Mouse (Mus musculus) embryonic facial prominence, embryonic 12.5 days (tissue): ENCODE measurements at regions not wholly inside any gene's neighbourhood (a gene's known extent, or its start where the extent isn't known, plus 50 kb on each side); places are given as distances from the start of the nearest gene placed in this dataset.

Experiments
- ATAC-seq: fragments of 200-750 bp; cut with Nextera tagmentation; 2 replicates; pipeline ENCODE4 v1.8.0; 2017; ENCODE audit not compliant: insufficient number of reproducible peaks, insufficient read depth, low FRiP score, low TSS enrichment
- H3K27ac ChIP-seq: fragments of 300-500 bp; sonication (generic); 2 replicates; pipeline ENCODE4 v1.5.1; 2016; ENCODE audit warnings: mild to moderate bottlenecking
- H3K27me3 ChIP-seq: fragments of 300-500 bp; sonication (generic); 2 replicates; pipeline ENCODE4 v1.6.1; 2016; ENCODE audit warnings: mild to moderate bottlenecking, moderate library complexity
- H3K36me3 ChIP-seq: fragments of 300-500 bp; sonication (generic); 2 replicates; pipeline ENCODE4 v1.6.1; 2016; ENCODE audit warnings: mild to moderate bottlenecking
- H3K4me1 ChIP-seq: fragments of 300-500 bp; sonication (generic); 2 replicates; pipeline ENCODE4 v1.6.1; 2016
- H3K4me2 ChIP-seq: fragments of 300-500 bp; sonication (generic); replicated peaks from 2 replicates; pipeline ENCODE4 v1.6.1; 2016; ENCODE audit warnings: mild to moderate bottlenecking, moderate library complexity
- H3K4me3 ChIP-seq: fragments of 300-500 bp; sonication (generic); 2 replicates; pipeline ENCODE4 v1.5.1; 2016; ENCODE audit warnings: mild to moderate bottlenecking
- H3K9ac ChIP-seq: fragments of 300-500 bp; sonication (generic); 2 replicates; pipeline ENCODE4 v1.6.1; 2016; ENCODE audit warnings: mild to moderate bottlenecking, moderate library complexity
- H3K9me3 ChIP-seq: fragments of 300-500 bp; sonication (generic); 2 replicates; pipeline ENCODE4 v1.6.1; 2016; ENCODE audit warnings: mild to moderate bottlenecking, moderate library complexity
- WGBS: fragments of 180-500 bp; shearing (Covaris S2); methylation state at CpG from one replicate; pipeline ENCODE4 v1.1.7; 2016; 5-methylcytosine and 5-hydroxymethylcytosine counted together

DNA sequence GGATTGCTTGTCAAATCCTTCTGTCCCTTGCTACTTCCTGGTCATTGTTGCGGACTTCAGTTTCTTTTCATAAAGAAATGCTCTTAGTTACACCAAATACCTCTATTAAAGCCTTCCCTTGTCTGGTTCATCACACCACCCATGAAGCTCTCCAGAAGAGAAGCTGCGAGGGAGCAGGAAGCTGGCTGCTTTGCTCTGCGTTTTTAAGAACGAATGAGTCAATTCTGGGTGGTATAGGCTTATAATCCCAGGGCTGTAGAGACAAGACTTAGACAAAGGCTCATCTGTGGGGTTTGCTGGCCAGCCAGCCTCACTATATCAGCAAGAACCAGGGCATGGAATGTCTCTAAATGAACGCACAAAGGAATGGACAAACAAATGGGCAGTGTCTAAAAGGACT lies 124.4 kb downstream of the Maf start:
- no peak overlapping the region for H3K9ac ChIP-seq
- 57% methylated on average over 5 of the region's 5 CpGs for WGBS
- no peaks in the 10 kb centered on the region for H3K27me3 ChIP-seq
- H3K4me2 ChIP-seq, result no peak overlapping the region
- H3K4me1 ChIP-seq, result no peaks in the 10 kb centered on the region
- H3K27ac ChIP-seq, result no peak overlapping the region
- H3K9me3 ChIP-seq, result no peaks in the 10 kb centered on the region
- H3K4me3 ChIP-seq, result no peak overlapping the region
- no peaks in the 10 kb centered on the region for H3K36me3 ChIP-seq
- no peak for ATAC-seq

DNA sequence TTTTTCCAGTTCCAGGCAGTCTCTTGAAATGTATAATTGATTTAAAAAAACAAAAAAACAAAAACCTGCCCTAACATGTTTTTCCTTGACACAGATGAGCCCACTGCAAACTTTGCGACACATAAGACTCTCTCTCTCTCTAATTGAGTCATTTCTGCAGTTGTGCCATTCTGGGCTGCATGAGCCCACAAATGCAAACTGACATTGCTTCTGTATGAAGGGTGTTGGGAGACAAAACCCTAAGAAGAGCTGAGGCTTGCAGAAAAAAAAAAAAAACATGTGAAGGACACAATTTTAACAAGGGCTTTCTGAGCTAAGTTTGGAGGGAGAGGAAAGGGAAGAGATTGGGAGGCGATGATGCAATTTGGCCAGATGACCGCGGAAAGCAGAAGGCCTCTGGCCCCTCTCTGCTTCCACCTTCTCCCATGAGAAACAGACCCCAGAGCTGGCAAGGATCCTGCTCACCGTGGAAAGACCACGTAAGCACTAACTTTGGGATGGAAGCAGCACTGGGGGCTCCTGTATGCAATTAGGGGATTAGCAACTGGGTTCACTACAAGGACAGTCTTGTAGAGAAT lies 125.6 kb downstream of the Maf start:
- Histone ChIP-seq H3K36me3 (no peaks in the 10 kb centered on the region), H3K4me1 (no peaks in the 10 kb centered on the region), H3K27me3 (no peaks in the 10 kb centered on the region), H3K9ac (no peak overlapping the region), H3K27ac (no peak overlapping the region), H3K9me3 (no peaks in the 10 kb centered on the region), H3K4me3 (no peak overlapping the region), H3K4me2 (no peak overlapping the region)
- 71% methylated on average over 6 of the region's 6 CpGs for WGBS
- no peak for ATAC-seq

DNA sequence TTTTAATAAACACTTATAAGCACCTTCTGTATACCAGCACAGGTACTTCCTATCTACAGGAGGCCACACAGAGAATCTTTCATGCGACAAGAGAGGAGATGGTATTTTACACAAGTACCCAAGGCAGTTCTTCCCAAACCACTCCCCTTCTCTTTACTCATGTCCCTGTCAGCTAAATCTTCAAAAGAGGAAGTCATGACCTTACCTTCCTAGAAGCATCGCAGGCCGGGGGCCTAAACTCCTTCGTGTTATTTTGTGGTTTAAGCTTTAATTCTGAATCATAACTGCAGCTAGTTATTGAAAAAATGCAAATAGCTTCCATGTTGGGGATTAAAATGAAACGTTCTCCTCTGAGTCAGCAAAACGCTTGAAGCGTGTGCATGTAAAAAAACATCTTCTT lies 139.2 kb downstream of the Maf start:
- Histone ChIP-seq H3K36me3 (no peaks in the 10 kb centered on the region), H3K9me3 (no peaks in the 10 kb centered on the region), H3K9ac (no peak overlapping the region), H3K4me2 (no peak overlapping the region), H3K4me3 (no peak overlapping the region), H3K4me1 (no peaks in the 10 kb centered on the region), H3K27me3 (no peaks in the 10 kb centered on the region), H3K27ac (no peak overlapping the region)
- no peak for ATAC-seq
- WGBS, result 78% methylated on average over 7 of the region's 7 CpGs

DNA sequence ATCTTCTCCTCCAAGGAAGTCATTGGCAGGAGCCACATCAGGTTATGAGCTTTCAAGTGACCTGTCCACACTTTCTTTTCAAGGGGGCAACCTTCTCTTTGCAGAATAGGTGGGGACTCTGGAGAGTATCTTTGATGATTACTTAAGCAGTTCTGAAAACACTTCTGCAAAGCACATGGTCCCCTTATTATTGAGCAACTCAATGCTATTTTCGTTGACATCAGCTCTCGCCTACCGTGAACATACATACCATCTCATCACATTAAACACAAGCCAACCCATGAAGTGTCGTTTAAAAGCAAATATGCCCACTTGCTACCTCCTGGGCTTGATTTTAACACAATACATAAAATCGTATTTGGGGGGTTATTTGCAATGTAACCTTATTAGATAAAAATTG lies 141.8 kb downstream of the Maf start:
- no peak overlapping the region for H3K9ac ChIP-seq

DNA sequence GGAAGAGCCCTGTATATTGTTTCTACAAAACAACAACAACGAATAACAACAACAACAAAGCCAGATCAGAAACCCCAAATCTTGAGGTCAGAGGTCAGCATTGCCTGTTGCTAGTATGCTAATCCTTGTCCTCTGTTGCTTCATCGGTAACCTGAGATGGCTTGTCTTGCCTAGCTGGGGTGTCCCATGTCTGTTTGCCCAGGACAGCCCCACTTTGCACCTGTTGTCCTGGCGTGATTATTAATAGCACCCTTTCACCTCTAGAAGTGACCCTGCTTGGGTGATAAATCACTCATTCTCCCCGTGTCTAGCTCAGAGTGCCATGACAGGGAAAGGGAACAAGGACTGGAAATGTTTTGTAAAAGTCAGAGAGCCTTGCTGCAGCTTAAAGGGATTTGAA lies 145.2 kb downstream of the Maf start:
- Histone ChIP-seq H3K27me3 (no peaks in the 10 kb centered on the region), H3K9me3 (no peaks in the 10 kb centered on the region), H3K36me3 (no peaks in the 10 kb centered on the region), H3K4me1 (no peaks in the 10 kb centered on the region), H3K9ac (no peak overlapping the region), H3K4me3 (no peak overlapping the region), H3K27ac (no peak overlapping the region), H3K4me2 (no peak overlapping the region)
- no peak for ATAC-seq
- WGBS, result 29% methylated on average over 4 of the region's 4 CpGs

More for the DNA sequence above, 141.8 kb downstream of the Maf start:
- no peak overlapping the region for H3K4me2 ChIP-seq
- no peaks in the 10 kb centered on the region for H3K27me3 ChIP-seq
- no peak overlapping the region for H3K27ac ChIP-seq
- no peak for ATAC-seq
- H3K9me3 ChIP-seq, result no peaks in the 10 kb centered on the region
- no peak overlapping the region for H3K4me3 ChIP-seq
- WGBS, result 88% methylated on average over 5 of the region's 5 CpGs
- no peaks in the 10 kb centered on the region for H3K4me1 ChIP-seq
- H3K36me3 ChIP-seq, result no peaks in the 10 kb centered on the region

DNA sequence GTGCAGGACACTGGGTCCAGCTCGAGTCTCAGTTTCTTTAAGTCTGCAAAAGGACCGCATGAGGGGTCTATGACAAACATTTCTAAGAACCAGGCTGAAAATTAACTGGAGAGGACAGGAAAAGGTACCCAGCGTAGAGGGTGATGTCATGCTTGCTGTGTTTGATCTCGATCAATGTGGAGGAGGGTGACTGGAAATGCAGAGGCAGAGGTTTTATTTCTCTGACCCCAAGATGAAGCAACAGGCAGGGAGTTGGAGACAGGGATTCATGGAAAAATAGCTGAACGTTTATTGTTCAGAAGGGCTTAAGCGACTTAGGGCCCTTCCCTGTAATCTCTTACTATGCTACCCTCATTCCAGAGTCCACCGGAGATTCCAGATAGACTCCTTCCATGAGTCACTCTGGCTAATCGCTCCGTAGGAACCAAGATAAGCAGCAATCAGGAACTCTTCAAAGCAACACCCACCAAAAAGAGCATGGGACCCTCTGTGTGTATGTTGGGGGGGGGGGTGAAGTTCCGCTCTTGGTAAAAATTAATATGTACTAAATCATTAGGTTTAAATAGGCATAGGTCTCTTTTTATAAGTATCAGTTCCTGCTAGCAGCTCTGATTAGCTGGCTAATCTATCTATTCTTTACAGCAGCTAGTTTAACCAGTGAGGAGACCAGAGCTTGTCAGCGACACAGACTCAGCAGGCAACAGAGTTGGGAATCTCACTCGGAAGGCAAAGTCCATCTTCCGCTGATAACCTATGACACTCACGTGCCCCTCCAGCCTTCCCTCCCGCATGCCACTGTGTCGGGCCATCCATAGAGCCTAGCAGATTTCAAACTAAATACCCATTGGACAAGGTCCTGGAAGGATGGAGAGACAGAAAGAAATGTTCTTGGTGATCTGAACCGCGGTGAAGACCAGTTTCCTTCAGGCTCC lies 146.3 kb downstream of the Maf start:
- H3K36me3 ChIP-seq, result no peaks in the 10 kb centered on the region
- H3K9me3 ChIP-seq, result no peaks in the 10 kb centered on the region
- 73% methylated on average over 18 of the region's 18 CpGs for WGBS
- H3K27ac ChIP-seq, result no peak overlapping the region
- no peak overlapping the region for H3K4me2 ChIP-seq
- H3K4me1 ChIP-seq, result no peaks in the 10 kb centered on the region
- no peaks in the 10 kb centered on the region for H3K27me3 ChIP-seq
- no peak for ATAC-seq
- no peak overlapping the region for H3K9ac ChIP-seq
- no peak overlapping the region for H3K4me3 ChIP-seq

DNA sequence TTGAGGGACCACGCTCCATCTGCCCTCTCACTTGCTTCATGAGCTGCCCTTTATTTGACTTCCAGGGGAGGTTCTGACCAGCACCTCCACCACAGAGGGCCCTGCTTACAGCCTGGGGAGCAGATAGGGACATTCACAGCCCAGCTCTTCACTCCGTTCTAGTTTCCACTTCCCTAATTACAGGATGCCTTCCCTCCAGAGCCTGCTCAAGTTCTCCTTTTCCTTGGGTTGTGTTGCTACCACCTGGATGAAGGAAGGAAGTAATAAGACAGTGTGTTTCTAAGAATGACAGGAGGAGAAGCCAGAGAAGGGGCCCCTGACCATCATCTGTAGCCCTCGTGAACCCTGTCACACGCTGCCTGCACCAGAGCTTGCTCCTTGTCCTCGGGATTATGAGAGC lies 152.1 kb downstream of the Maf start:
- Histone ChIP-seq H3K9me3 (no peaks in the 10 kb centered on the region), H3K4me2 (no peak overlapping the region), H3K4me3 (no peak overlapping the region), H3K27me3 (no peaks in the 10 kb centered on the region), H3K4me1 (no peaks in the 10 kb centered on the region), H3K36me3 (no peaks in the 10 kb centered on the region), H3K9ac (no peak overlapping the region), H3K27ac (no peak overlapping the region)
- no peak for ATAC-seq
- WGBS, result 76% methylated on average over 5 of the region's 5 CpGs

DNA sequence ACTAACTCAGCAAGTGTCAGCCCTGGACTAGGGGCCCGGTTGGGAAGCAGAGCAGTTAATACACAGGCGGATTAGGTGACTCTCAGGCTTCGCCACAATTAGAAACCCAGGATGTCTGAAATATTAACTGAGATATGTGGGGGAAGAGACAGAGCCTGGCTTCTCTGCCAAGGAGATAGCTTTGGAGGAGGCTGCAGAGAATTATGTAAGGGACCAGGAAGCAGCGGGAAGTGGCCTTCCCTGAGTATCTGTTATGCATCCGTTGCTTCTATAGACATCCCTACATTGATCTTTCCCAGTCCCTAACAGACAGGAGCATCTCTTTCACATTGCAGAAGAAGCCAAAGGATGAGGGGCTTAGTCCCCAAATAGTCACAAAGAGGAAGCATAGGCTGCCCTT lies 153.4 kb downstream of the Maf start:
- Histone ChIP-seq H3K4me3 (no peak overlapping the region), H3K9me3 (no peaks in the 10 kb centered on the region), H3K27me3 (no peaks in the 10 kb centered on the region), H3K36me3 (no peaks in the 10 kb centered on the region), H3K9ac (no peak overlapping the region), H3K4me1 (no peaks in the 10 kb centered on the region), H3K27ac (no peak overlapping the region), H3K4me2 (no peak overlapping the region)
- ATAC-seq, result no peak
- 82% methylated on average over 5 of the region's 5 CpGs for WGBS

DNA sequence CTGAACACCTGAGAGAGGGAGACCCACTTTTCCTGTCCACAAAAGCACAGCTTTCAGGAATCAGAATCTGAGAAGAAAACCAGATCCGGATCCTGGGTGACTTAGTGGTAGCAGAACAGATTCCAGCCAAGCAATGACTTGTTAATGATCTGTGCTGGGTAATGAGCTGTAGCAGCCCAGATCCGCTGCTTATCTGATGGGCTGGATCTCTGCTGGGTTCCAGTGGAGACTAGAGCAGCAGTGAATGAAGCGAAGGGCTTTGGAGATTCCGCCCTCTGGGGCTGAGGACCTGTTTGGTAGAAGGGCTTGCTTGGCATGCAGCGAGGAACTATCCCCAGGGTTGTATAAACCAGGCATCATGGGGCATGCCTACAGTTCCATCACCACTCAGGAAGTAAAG lies 156.3 kb downstream of the Maf start:
- no peak for ATAC-seq
- 71% methylated on average over 5 of the region's 5 CpGs for WGBS
- no peaks in the 10 kb centered on the region for H3K9me3 ChIP-seq
- H3K27me3 ChIP-seq, result no peaks in the 10 kb centered on the region
- no peak overlapping the region for H3K4me2 ChIP-seq
- H3K9ac ChIP-seq, result no peak overlapping the region
- H3K4me3 ChIP-seq, result no peak overlapping the region
- no peak overlapping the region for H3K27ac ChIP-seq
- H3K4me1 ChIP-seq, result no peaks in the 10 kb centered on the region
- H3K36me3 ChIP-seq, result no peaks in the 10 kb centered on the region

DNA sequence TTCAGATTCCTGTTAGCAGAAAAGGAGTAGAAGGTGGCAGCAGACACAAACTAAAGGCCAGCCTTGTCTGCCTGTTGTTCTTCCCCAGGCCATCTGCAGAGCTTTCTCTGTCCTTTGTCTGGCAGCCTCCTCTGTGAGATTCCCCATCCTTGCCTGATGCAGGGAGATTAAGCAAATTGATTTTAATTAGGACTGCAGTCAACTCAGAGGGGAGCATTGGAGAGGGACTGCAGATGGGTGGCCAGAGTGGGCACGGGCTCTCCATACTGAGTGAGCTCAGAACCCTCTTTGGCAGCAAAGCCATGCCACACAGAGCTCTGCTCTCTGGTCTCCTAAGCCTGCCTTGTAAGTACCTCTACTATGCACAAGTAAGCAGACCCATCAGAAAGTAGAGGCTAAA lies 158.5 kb downstream of the Maf start:
- Histone ChIP-seq H3K4me1 (peaks cover under 1% of the 10 kb centered on the region; the same call in 1 of the 2 replicates), H3K4me2 (no peak overlapping the region), H3K27me3 (no peaks in the 10 kb centered on the region), H3K4me3 (no peak overlapping the region), H3K36me3 (no peaks in the 10 kb centered on the region), H3K9me3 (no peaks in the 10 kb centered on the region), H3K9ac (no peak overlapping the region), H3K27ac (no peak overlapping the region)
- ATAC-seq, result no peak
- 48% methylated on average over 1 of the region's 1 CpGs for WGBS

DNA sequence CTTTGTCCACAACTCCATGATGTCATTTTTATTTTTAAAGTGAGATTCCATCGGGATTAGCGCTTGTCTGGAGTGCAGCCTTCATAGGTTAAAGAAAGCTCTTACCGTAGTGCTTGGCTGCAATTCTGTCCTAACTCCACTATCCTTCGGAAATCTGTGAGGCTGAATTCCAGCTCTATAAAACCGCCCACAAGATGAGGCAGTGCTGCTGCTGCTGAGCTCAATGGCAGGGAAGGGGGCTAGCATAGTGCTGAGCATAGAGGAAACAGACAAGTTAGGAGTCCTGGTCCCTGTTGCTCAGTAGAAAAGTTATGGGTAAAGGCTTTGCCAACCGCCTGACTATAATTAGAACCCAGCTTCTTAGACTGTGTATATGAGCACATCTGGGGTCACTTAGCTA lies 163.5 kb downstream of the Maf start:
- no peak overlapping the region for H3K4me3 ChIP-seq
- H3K27me3 ChIP-seq, result no peaks in the 10 kb centered on the region
- H3K27ac ChIP-seq, result no peak overlapping the region
- whole genome bisulfite sequencing, result 54% methylated on average over 6 of the region's 6 CpGs
- no peak overlapping the region for H3K9ac ChIP-seq
- H3K4me1 ChIP-seq, result peaks cover 4% of the 10 kb centered on the region; the same call in 1 of the 2 replicates
- no peaks in the 10 kb centered on the region for H3K9me3 ChIP-seq
- H3K36me3 ChIP-seq, result no peaks in the 10 kb centered on the region
- H3K4me2 ChIP-seq, result no peak overlapping the region
- no peak for ATAC-seq

DNA sequence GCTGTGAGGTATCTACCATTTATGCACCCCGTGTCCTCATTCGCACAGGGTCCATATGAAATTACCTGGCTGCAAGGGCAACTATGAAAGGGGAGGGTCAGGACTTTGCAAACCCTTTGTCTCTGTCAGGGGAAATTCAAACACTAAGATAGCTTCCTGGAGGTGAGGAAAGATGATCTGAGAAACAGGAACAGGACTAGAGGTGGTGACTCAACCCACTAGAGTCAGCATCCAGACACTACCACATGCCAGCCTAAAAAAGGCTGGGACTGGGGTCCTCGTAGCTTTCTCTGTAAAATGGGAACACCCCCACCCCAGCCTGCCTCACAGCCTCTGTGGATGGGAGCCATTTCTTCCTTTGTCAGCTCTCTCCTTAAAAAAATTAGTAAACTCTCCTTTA lies 164.7 kb downstream of the Maf start:
- Histone ChIP-seq H3K36me3 (no peaks in the 10 kb centered on the region), H3K27me3 (no peaks in the 10 kb centered on the region), H3K9ac (no peak overlapping the region), H3K9me3 (no peaks in the 10 kb centered on the region), H3K27ac (no peak overlapping the region), H3K4me1 (peaks cover 4% of the 10 kb centered on the region; the same call in 1 of the 2 replicates), H3K4me3 (no peak overlapping the region), H3K4me2 (no peak overlapping the region)
- 84% methylated on average over 3 of the region's 3 CpGs for WGBS
- ATAC-seq, result no peak
